Comparison of ENCODE assay signal across 8 mouse cellular contexts in genomic region chr7:28148263-28148662, GRCm38 (mm10). TPM values are rescaled to one million over a fixed set of nuclear protein-coding genes. Genes with fewer than 3 reads are reported as not detected.
DNase-seq lines count a peak whose midpoint lies in the region; ATAC-seq lines count a peak whose summit lies in the region.

No protein-coding gene starts in this region.

- H3K9ac ChIP-seq in liver, embryonic 13.5 days, result no peak overlapping the region
- H3K9ac ChIP-seq in neural tube, embryonic 14.5 days (replicated peaks; ENCODE audit: low read depth, low read length), result no peak overlapping the region

- 18% methylated on average over 3 of the region's 3 CpGs for WGBS in liver, embryonic 13.5 days (ENCODE audit: insufficient replicate concordance)
- 23% methylated on average over 3 of the region's 3 CpGs for WGBS in neural tube, embryonic 14.5 days

- DNase-seq in 416B (ENCODE audit: low read depth) (peak; percentile 63), MEL-GATA-1-ER (ENCODE audit: extremely low read depth, low read depth) (peak; percentile 41)
- DNase-seq in cerebellum, postnatal 10 days, result peak; percentile 87 to 89
- peak; percentile 21 to 34 for DNase-seq in gastrocnemius, adult 8-10 months (ENCODE audit: low spot score in 2 of 2)
- DNase-seq in kidney, adult 9 months, result peak; percentile 58
- DNase-seq in liver, embryonic 13.5 days, result peak; percentile 13
- DNase-seq in thymus, postnatal 0 days (ENCODE audit: low spot score), result peak; percentile 75

- H3K36me3 ChIP-seq in liver, embryonic 13.5 days, result no peaks in the 10 kb centered on the region
- H3K36me3 ChIP-seq in neural tube, embryonic 14.5 days (ENCODE audit: control insufficient read depth, insufficient read depth, low read length), result no peaks in the 10 kb centered on the region

- H3K4me3 ChIP-seq in liver, embryonic 13.5 days (replicated peaks), result no peak overlapping the region
- H3K4me3 ChIP-seq in neural tube, embryonic 14.5 days (ENCODE audit: low read depth, low read length), result no peak overlapping the region

- no peak for ATAC-seq in liver, embryonic 13.5 days (ENCODE audit: low read depth)
- ATAC-seq in neural tube, embryonic 14.5 days (ENCODE audit: low read depth), result peak; percentile 72; the same call in 1 of the 2 replicates

- H3K4me1 ChIP-seq in liver, embryonic 13.5 days (replicated peaks), result no peaks in the 10 kb centered on the region
- no peaks in the 10 kb centered on the region for H3K4me1 ChIP-seq in neural tube, embryonic 14.5 days (ENCODE audit: control insufficient read depth, insufficient read depth, low read length)

- no peak overlapping the region for H3K27ac ChIP-seq in liver, embryonic 13.5 days
- H3K27ac ChIP-seq in neural tube, embryonic 14.5 days (ENCODE audit: low read depth, low read length), result no peak overlapping the region

- H3K4me2 ChIP-seq in liver, embryonic 13.5 days, result no peak overlapping the region
- H3K4me2 ChIP-seq in neural tube, embryonic 14.5 days (ENCODE audit: low read depth, low read length), result no peak overlapping the region

- 0 out of 2 replicates have a peak, but pooled peaks cover 4% of the 10 kb centered on the region for H3K9me3 ChIP-seq in liver, embryonic 13.5 days (replicated peaks)
- H3K9me3 ChIP-seq in neural tube, embryonic 14.5 days (ENCODE audit: control insufficient read depth, low read length), result 0 out of 2 replicates have a peak, but pooled peaks cover 2% of the 10 kb centered on the region

- no peaks in the 10 kb centered on the region for H3K27me3 ChIP-seq in liver, embryonic 13.5 days
- no peaks in the 10 kb centered on the region for H3K27me3 ChIP-seq in neural tube, embryonic 14.5 days (ENCODE audit: control insufficient read depth, insufficient read depth, low read length)

RNA-seq across cellular contexts. Expression of gene 9530053A07Rik, which starts 19.0 kb away (rescaled TPM):
- not detected for total RNA-seq in gastrocnemius, adult 8-10 months (2022)
- not detected in 2 replicates for polyA plus RNA-seq in liver, embryonic 13.5 days (2015; fragmentation: Nextera tagmentation; extraction: Ambion mirVana)
- 0.08 and 0.15 TPM in 2 replicates for polyA plus RNA-seq in neural tube, embryonic 14.5 days (2014; fragmentation: Nextera tagmentation; extraction: Ambion mirVana)
- 0.22 and 0.40 TPM in 2 replicates for polyA plus RNA-seq in thymus, postnatal 0 days (2015; fragmentation: Nextera tagmentation; extraction: Ambion mirVana)

RNA-seq across cellular contexts. Expression of gene Fbl, which starts 21.2 kb away (rescaled TPM):
- 10 to 100 TPM; 16.8 to 25.3 (median 18.6) TPM for total RNA-seq in gastrocnemius, adult 8-10 months (2022)
- polyA plus RNA-seq in liver, embryonic 13.5 days (2015; fragmentation: Nextera tagmentation; extraction: Ambion mirVana), result 112 and 133 TPM in 2 replicates
- 22.2 and 25.3 TPM in 2 replicates for polyA plus RNA-seq in neural tube, embryonic 14.5 days (2014; fragmentation: Nextera tagmentation; extraction: Ambion mirVana)
- polyA plus RNA-seq in thymus, postnatal 0 days (2015; fragmentation: Nextera tagmentation; extraction: Ambion mirVana), result 147 and 150 TPM in 2 replicates

RNA-seq across cellular contexts. Expression of gene Dyrk1b, which starts 31.0 kb away (rescaled TPM):
- total RNA-seq in gastrocnemius, adult 8-10 months (2022), result 10 to 100 TPM; 58.2 to 74.5 (median 66.1) TPM
- 1.6 and 1.7 TPM in 2 replicates for polyA plus RNA-seq in liver, embryonic 13.5 days (2015; fragmentation: Nextera tagmentation; extraction: Ambion mirVana)
- polyA plus RNA-seq in neural tube, embryonic 14.5 days (2014; fragmentation: Nextera tagmentation; extraction: Ambion mirVana), result 13.6 and 13.9 TPM in 2 replicates
- 11.5 and 12.4 TPM in 2 replicates for polyA plus RNA-seq in thymus, postnatal 0 days (2015; fragmentation: Nextera tagmentation; extraction: Ambion mirVana)

Comparison
In these comparisons a context has a peak if more than half of its experiments do, and no peak if none do; other contexts are left out.
1. DNase-seq: peak in every context shown above with its lines; median percentile 88 in cerebellum, postnatal 10 days; 75 in thymus, postnatal 0 days; 63 in 416B; 58 in kidney, adult 9 months; 41 in MEL-GATA-1-ER; 28 in gastrocnemius, adult 8-10 months; 13 in liver, embryonic 13.5 days.